Mouse (Mus musculus): ENCODE measurements around the gene Epb41l3. TPM values are rescaled to one million over a fixed set of nuclear protein-coding genes. Genes with fewer than 3 reads are reported as not detected.

The Epb41l3 gene
- polyA plus RNA-seq, 1 experiment from 2014 or later: 122 TPM

DNA sequence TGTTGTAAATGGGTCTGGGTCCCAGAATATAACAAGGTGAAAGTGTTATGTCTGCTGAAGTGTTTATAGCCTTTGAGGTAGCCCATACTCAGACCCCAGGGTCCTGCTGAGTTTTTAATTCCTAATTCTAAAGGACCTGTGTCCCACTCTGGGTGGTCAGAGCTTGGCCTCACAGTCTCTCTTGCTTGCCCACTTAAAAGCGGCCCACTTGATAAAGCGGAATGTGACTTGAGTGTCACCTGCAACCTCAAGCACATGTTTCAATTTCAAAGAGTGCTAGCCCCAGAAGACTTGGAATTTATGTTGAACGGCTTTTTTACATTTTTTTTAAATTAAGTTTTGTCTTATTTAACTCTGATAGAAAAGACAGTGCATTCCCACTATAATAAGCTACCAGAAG lies 16.1 kb downstream of the Epb41l3 start:
- no peak for ATAC-seq (ENCODE audit: insufficient number of reproducible peaks, insufficient read depth, low FRiP score, low read depth)
- 70% methylated on average over 3 of the region's 3 CpGs for whole genome bisulfite sequencing
- no peak overlapping the region for H3K27ac ChIP-seq (replicated peaks in 1 of 2; ENCODE audit: control insufficient read depth in 1 of 2, insufficient read depth in 1 of 2, low read depth in 2 of 2, low read length in 2 of 2)

DNA sequence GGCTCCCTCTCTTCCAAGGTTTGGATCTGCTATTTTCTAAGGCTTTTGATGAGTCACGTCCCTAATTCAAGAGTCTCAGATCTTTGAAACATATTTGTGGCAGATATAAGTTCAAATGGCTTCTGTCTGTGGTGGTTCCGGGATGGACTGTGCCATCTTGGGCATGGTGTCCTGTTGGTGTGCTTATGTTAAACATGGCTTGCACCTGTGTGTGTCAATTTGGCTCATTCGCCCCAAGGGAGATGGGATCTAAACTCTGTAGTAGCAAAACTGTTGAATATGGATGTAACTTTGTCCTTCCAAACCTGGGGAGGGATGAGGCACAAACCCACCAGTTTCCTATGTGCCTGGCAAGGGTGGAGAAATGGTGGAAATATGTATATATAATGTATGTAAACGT lies 21.6 kb downstream of the Epb41l3 start:
- no peaks in the 10 kb centered on the region for H3K36me3 ChIP-seq (ENCODE audit: control insufficient read depth, insufficient read depth, low read length)
- H3K4me3 ChIP-seq (ENCODE audit: control insufficient read depth in 1 of 2, insufficient read depth in 1 of 2, low read depth in 1 of 2, low read length in 2 of 2): no peak overlapping the region
- H3K27me3 ChIP-seq (ENCODE audit: control insufficient read depth, insufficient read depth, low read length): no peaks in the 10 kb centered on the region
- WGBS: 74% methylated on average over 4 of the region's 4 CpGs
- H3K4me2 ChIP-seq (ENCODE audit: low read length): no peak overlapping the region
- no peaks in the 10 kb centered on the region; a peak in 1 of 4 replicates for H3K4me1 ChIP-seq (ENCODE audit: control insufficient read depth in 2 of 2, insufficient read depth in 2 of 2, low read length in 2 of 2)
- no peaks in the 10 kb centered on the region for H3K9me3 ChIP-seq (ENCODE audit: control insufficient read depth, low read length)
- no peak for ATAC-seq (ENCODE audit: insufficient number of reproducible peaks, insufficient read depth, low FRiP score, low read depth)
- no peak overlapping the region for H3K9ac ChIP-seq (ENCODE audit: low read length)
- no peak overlapping the region for H3K27ac ChIP-seq (replicated peaks in 1 of 2; ENCODE audit: control insufficient read depth in 1 of 2, insufficient read depth in 1 of 2, low read depth in 2 of 2, low read length in 2 of 2)

More for the DNA sequence above, 16.1 kb downstream of the Epb41l3 start:
- H3K27me3 ChIP-seq (ENCODE audit: control insufficient read depth, insufficient read depth, low read length): no peaks in the 10 kb centered on the region
- no peaks in the 10 kb centered on the region for H3K36me3 ChIP-seq (ENCODE audit: control insufficient read depth, insufficient read depth, low read length)
- no peaks in the 10 kb centered on the region for H3K9me3 ChIP-seq (ENCODE audit: control insufficient read depth, low read length)
- no peak overlapping the region for H3K4me3 ChIP-seq (ENCODE audit: control insufficient read depth in 1 of 2, insufficient read depth in 1 of 2, low read depth in 1 of 2, low read length in 2 of 2)
- no peaks in the 10 kb centered on the region for H3K4me1 ChIP-seq (ENCODE audit: control insufficient read depth in 2 of 2, insufficient read depth in 2 of 2, low read length in 2 of 2)
- no peak overlapping the region for H3K4me2 ChIP-seq (ENCODE audit: low read length)
- H3K9ac ChIP-seq (ENCODE audit: low read length): no peak overlapping the region

DNA sequence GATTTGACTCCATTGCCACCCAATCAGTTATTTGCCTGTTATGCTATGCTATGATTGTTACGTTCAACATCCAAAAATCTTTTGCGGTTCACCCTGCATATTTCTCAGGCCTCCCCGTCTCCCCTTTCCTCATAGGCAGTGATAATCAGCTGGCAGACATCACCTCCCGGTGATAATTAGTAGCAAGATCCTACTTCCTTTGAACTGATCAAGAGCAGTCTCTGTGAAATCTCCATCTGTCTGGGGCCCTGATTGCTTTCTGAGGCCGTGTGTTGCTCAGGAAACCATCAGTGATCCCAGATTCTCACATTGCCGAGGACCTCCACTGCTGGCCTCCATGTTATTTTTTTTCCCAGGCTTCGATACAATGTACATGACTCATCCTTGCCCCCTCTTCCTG lies 22.5 kb downstream of the Epb41l3 start:
- Histone ChIP-seq H3K9ac (ENCODE audit: low read length) (no peak overlapping the region), H3K4me2 (ENCODE audit: low read length) (no peak overlapping the region), H3K9me3 (ENCODE audit: control insufficient read depth, low read length) (no peaks in the 10 kb centered on the region), H3K27me3 (ENCODE audit: control insufficient read depth, insufficient read depth, low read length) (no peaks in the 10 kb centered on the region), H3K4me3 (ENCODE audit: control insufficient read depth in 1 of 2, insufficient read depth in 1 of 2, low read depth in 1 of 2, low read length in 2 of 2) (no peak overlapping the region), H3K4me1 (ENCODE audit: control insufficient read depth in 2 of 2, insufficient read depth in 2 of 2, low read length in 2 of 2) (no peaks in the 10 kb centered on the region; a peak in 1 of 4 replicates), H3K27ac (replicated peaks in 1 of 2; ENCODE audit: control insufficient read depth in 1 of 2, insufficient read depth in 1 of 2, low read depth in 2 of 2, low read length in 2 of 2) (no peak overlapping the region), H3K36me3 (ENCODE audit: control insufficient read depth, insufficient read depth, low read length) (no peaks in the 10 kb centered on the region)
- 30% methylated on average over 7 of the region's 7 CpGs for WGBS
- no peak for ATAC-seq (ENCODE audit: insufficient number of reproducible peaks, insufficient read depth, low FRiP score, low read depth)

DNA sequence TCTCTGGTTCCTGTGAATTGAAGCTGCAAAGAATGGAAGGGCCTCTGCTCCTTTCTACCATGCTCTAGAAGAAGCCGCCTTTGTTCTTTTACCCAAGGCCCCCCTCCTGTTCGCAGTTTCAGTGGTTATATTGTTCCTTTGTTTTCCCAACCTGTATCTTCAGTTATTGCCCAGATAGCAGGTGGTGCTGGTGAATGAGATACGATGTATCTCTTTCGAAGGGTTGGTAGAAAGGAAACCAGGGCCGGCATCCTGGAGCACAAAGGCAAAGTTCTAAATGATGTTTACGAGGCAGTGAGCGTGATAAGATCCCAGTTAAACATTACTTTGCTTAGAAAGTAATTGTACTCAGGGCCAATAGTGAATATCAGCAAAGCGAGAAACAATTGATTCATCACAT lies 27.8 kb downstream of the Epb41l3 start:
- no peaks in the 10 kb centered on the region for H3K36me3 ChIP-seq (ENCODE audit: control insufficient read depth, insufficient read depth, low read length)
- no peak overlapping the region for H3K4me2 ChIP-seq (ENCODE audit: low read length)
- 67% methylated on average over 8 of the region's 8 CpGs for WGBS
- peaks cover 3 to 7% of the 10 kb centered on the region in 2 experiments; a peak in 1 of 4 replicates for H3K4me1 ChIP-seq (ENCODE audit: control insufficient read depth in 2 of 2, insufficient read depth in 2 of 2, low read length in 2 of 2)
- no peak overlapping the region for H3K4me3 ChIP-seq (ENCODE audit: control insufficient read depth in 1 of 2, insufficient read depth in 1 of 2, low read depth in 1 of 2, low read length in 2 of 2)
- no peaks in the 10 kb centered on the region for H3K27me3 ChIP-seq (ENCODE audit: control insufficient read depth, insufficient read depth, low read length)
- ATAC-seq (ENCODE audit: insufficient number of reproducible peaks, insufficient read depth, low FRiP score, low read depth): no peak
- H3K9me3 ChIP-seq (ENCODE audit: control insufficient read depth, low read length): no peaks in the 10 kb centered on the region
- H3K9ac ChIP-seq (ENCODE audit: low read length): no peak overlapping the region
- no peak overlapping the region for H3K27ac ChIP-seq (replicated peaks in 1 of 2; ENCODE audit: control insufficient read depth in 1 of 2, insufficient read depth in 1 of 2, low read depth in 2 of 2, low read length in 2 of 2)

DNA sequence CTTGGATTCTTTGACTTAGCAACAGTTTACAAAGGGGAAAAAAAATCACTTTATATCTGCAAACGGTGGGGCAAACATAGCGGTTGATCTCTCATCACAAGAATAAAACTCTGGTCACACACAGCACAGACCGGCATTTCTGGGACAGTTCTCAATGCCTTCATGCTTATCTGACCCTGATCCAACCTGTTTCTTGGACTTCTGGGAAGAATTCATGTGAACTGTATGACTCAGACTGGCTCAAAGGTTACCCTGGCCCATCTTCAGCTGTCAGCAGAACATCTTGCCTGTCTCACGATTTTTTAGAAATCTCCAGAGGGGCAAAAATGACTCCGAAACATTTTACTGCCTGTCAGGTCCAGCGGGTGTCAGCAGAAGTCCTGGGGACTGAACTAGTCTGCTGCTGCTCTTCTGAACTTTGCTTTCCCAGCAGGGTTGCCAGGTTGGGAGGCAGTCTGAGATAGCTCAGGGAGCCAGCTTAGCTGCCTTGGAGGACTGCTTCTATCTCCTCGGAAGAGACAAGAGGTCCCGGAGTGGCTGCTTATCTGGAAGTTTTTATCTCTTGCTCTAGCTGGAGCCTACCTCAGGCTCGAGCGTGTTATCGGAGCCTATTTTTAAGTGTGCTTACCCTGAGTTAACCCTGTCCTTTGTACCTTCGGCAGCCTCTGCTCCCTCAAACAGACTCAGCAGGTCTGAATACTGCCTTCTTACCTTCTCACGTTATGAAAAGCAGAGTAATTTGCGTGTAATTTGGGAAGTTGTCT lies 29.7 kb downstream of the Epb41l3 start:
- Histone ChIP-seq H3K9me3 (ENCODE audit: control insufficient read depth, low read length) (no peaks in the 10 kb centered on the region), H3K4me2 (ENCODE audit: low read length) (peak overlapping the region; percentile 67), H3K36me3 (ENCODE audit: control insufficient read depth, insufficient read depth, low read length) (no peaks in the 10 kb centered on the region), H3K4me1 (ENCODE audit: control insufficient read depth in 2 of 2, insufficient read depth in 2 of 2, low read length in 2 of 2) (peaks cover 3 to 7% of the 10 kb centered on the region in 2 experiments; a peak in 1 of 4 replicates), H3K4me3 (ENCODE audit: control insufficient read depth in 1 of 2, insufficient read depth in 1 of 2, low read depth in 1 of 2, low read length in 2 of 2) (peak overlapping the region in 1 of 2 experiments; percentile 9; a peak in 3 of 4 replicates), H3K27ac (replicated peaks in 1 of 2; ENCODE audit: control insufficient read depth in 1 of 2, insufficient read depth in 1 of 2, low read depth in 2 of 2, low read length in 2 of 2) (no peak overlapping the region), H3K9ac (ENCODE audit: low read length) (no peak overlapping the region), H3K27me3 (ENCODE audit: control insufficient read depth, insufficient read depth, low read length) (no peaks in the 10 kb centered on the region)
- 0 out of 2 replicates have a peak, but pooled peaks have one; percentile 17 for ATAC-seq (ENCODE audit: insufficient number of reproducible peaks, insufficient read depth, low FRiP score, low read depth)
- 9% methylated on average over 14 of the region's 14 CpGs for WGBS

DNA sequence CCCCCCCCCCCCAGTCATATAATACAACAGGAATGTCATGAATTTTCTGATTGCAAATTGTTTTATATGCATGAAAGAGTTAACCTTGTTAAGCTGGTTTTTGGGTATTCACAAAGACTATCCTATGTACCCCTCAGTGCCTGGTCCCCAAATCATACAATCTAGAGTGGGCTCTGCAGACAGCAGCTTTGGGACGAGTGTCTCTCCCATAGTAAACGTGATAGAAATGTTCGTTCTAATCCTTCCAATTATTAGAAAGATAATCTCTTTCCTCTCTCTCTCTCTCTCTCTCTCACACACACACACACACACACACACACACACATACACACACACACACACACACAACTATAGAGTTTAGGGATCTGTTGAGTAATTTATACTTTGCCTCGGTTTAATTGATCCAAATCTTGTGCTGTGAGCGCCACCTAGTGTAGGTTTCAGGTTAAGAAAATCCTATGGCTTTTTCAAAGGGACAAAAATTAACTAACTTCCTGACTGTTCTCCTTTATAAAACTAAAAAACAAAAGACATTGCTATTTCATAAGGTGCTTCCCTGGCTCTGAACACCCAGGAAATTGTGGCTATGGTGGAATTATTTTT lies 30.4 kb downstream of the Epb41l3 start:
- Histone ChIP-seq H3K9ac (ENCODE audit: low read length) (no peak overlapping the region), H3K27me3 (ENCODE audit: control insufficient read depth, insufficient read depth, low read length) (no peaks in the 10 kb centered on the region), H3K27ac (replicated peaks in 1 of 2; ENCODE audit: control insufficient read depth in 1 of 2, insufficient read depth in 1 of 2, low read depth in 2 of 2, low read length in 2 of 2) (no peak overlapping the region), H3K4me3 (ENCODE audit: control insufficient read depth in 1 of 2, insufficient read depth in 1 of 2, low read depth in 1 of 2, low read length in 2 of 2) (peak overlapping the region in 1 of 2 experiments; percentile 9; a peak in 3 of 4 replicates), H3K36me3 (ENCODE audit: control insufficient read depth, insufficient read depth, low read length) (no peaks in the 10 kb centered on the region), H3K4me1 (ENCODE audit: control insufficient read depth in 2 of 2, insufficient read depth in 2 of 2, low read length in 2 of 2) (peaks cover 3 to 7% of the 10 kb centered on the region in 2 experiments; a peak in 1 of 4 replicates), H3K4me2 (ENCODE audit: low read length) (peak overlapping the region; percentile 67), H3K9me3 (ENCODE audit: control insufficient read depth, low read length) (no peaks in the 10 kb centered on the region)
- ATAC-seq (ENCODE audit: insufficient number of reproducible peaks, insufficient read depth, low FRiP score, low read depth): no peak
- whole genome bisulfite sequencing: 3% methylated on average over 5 of the region's 5 CpGs

DNA sequence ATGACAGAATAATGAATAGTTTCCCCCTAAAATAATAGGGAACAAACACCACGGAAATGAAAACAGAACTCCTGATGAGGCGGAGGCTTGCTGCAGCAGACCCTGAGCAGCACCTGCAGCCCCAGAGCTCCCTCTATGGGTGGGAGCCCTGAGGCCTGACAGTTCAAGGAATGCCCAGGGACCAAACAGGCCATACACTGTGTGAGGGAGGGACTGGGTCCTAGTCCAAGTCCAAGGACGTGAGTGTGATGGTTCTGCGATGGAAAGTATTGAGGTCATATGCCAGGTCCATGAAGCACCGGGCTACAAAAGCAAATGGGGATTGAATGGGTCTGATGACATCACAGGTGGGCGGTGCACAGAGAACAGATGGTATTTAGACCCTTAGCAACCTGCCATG lies 33.7 kb downstream of the Epb41l3 start:
- no peak overlapping the region for H3K27ac ChIP-seq (replicated peaks in 1 of 2; ENCODE audit: control insufficient read depth in 1 of 2, insufficient read depth in 1 of 2, low read depth in 2 of 2, low read length in 2 of 2)
- H3K27me3 ChIP-seq (ENCODE audit: control insufficient read depth, insufficient read depth, low read length): no peaks in the 10 kb centered on the region
- WGBS: 66% methylated on average over 6 of the region's 6 CpGs
- no peak overlapping the region for H3K9ac ChIP-seq (ENCODE audit: low read length)
- no peaks in the 10 kb centered on the region for H3K36me3 ChIP-seq (ENCODE audit: control insufficient read depth, insufficient read depth, low read length)
- no peak for ATAC-seq (ENCODE audit: insufficient number of reproducible peaks, insufficient read depth, low FRiP score, low read depth)
- H3K4me2 ChIP-seq (ENCODE audit: low read length): no peak overlapping the region
- H3K9me3 ChIP-seq (ENCODE audit: control insufficient read depth, low read length): no peaks in the 10 kb centered on the region
- H3K4me3 ChIP-seq (ENCODE audit: control insufficient read depth in 1 of 2, insufficient read depth in 1 of 2, low read depth in 1 of 2, low read length in 2 of 2): no peak overlapping the region
- H3K4me1 ChIP-seq (ENCODE audit: control insufficient read depth in 2 of 2, insufficient read depth in 2 of 2, low read length in 2 of 2): peaks cover 3 to 7% of the 10 kb centered on the region in 2 experiments; a peak in 1 of 4 replicates
